Mouse (Mus musculus) right cerebral cortex, postnatal 25 days (tissue): Measurements from ENCODE around the gene Armc3.

ENCODE experiments used
- DNase-seq: peaks from one replicate; pipeline ENCODE4 v3.0.0; 2022

Gene Armc3

GRCm38 (mm10) chr2:19353158-19353557, 154.1 kb downstream of the Armc3 start:
- DNase-seq = no peak
